Mouse (Mus musculus): ENCODE measurements at regions not wholly inside any gene's neighbourhood (a gene's known extent, or its start where the extent isn't known, plus 50 kb on each side); places are given as distances from the start of the nearest gene placed in this dataset.

GRCm38 (mm10) chr6:117326835-117327775, 158.8 kb downstream of the Cxcl12 start:
- 71% methylated on average over 18 of the region's 18 CpGs for WGBS
- DNase-seq (ENCODE audit: low read depth, low spot score) = no peak

- DNase-seq (ENCODE audit: low read depth, low spot score) = no peak
Measured at GRCm38 (mm10) chr6:117329164-117329939, 161.0 kb downstream of the Cxcl12 start.

GRCm38 (mm10) chr6:117330198-117330597, 161.9 kb downstream of the Cxcl12 start:
- no peak for DNase-seq (ENCODE audit: low read depth, low spot score)
- WGBS = 78% methylated on average over 6 of the region's 6 CpGs

More at GRCm38 (mm10) chr6:117329164-117329939, 161.0 kb downstream of the Cxcl12 start:
- WGBS = 66% methylated on average over 8 of the region's 8 CpGs

- DNase-seq (ENCODE audit: low read depth, low spot score) = no peak
- WGBS = 50% methylated on average over 5 of the region's 5 CpGs
Measured at GRCm38 (mm10) chr6:117330726-117331360, 162.5 kb downstream of the Cxcl12 start.

- no peak for DNase-seq (ENCODE audit: low read depth, low spot score)
- 18% methylated on average over 6 of the region's 6 CpGs for WGBS
Measured at GRCm38 (mm10) chr6:117332641-117333040, 164.3 kb downstream of the Cxcl12 start.

GRCm38 (mm10) chr6:117342123-117342522, 173.8 kb downstream of the Cxcl12 start:
- no peak for DNase-seq (ENCODE audit: low read depth, low spot score)
- WGBS = 89% methylated on average over 3 of the region's 3 CpGs

- DNase-seq (ENCODE audit: low read depth, low spot score) = no peak
- WGBS = 83% methylated on average over 1 of the region's 1 CpGs
Measured at GRCm38 (mm10) chr6:117347356-117347755, 179.0 kb downstream of the Cxcl12 start.

GRCm38 (mm10) chr6:117351846-117352245, 183.5 kb downstream of the Cxcl12 start:
- 73% methylated on average over 1 of the region's 1 CpGs for WGBS
- no peak for DNase-seq (ENCODE audit: low read depth, low spot score)

GRCm38 (mm10) chr6:117353091-117353490, 184.8 kb downstream of the Cxcl12 start:
- DNase-seq (ENCODE audit: low read depth, low spot score) = no peak
- 88% methylated on average over 3 of the region's 3 CpGs for WGBS

- 96% methylated on average over 1 of the region's 1 CpGs for WGBS
- DNase-seq (ENCODE audit: low read depth, low spot score) = no peak
Measured at GRCm38 (mm10) chr6:117356101-117356500, 187.8 kb downstream of the Cxcl12 start.

GRCm38 (mm10) chr6:117359401-117359800, 191.1 kb downstream of the Cxcl12 start:
- WGBS = 94% methylated on average over 2 of the region's 2 CpGs
- no peak for DNase-seq (ENCODE audit: low read depth, low spot score)

GRCm38 (mm10) chr6:117366563-117366962, 198.2 kb downstream of the Cxcl12 start:
- no peak for DNase-seq (ENCODE audit: low read depth, low spot score)
- WGBS = 76% methylated on average over 6 of the region's 6 CpGs

GRCm38 (mm10) chr6:117375989-117376388, 207.7 kb downstream of the Cxcl12 start:
- DNase-seq (ENCODE audit: low read depth, low spot score) = no peak
- 94% methylated on average over 5 of the region's 5 CpGs for WGBS

- DNase-seq (ENCODE audit: low read depth, low spot score) = no peak
- 73% methylated on average over 4 of the region's 4 CpGs for WGBS
Measured at GRCm38 (mm10) chr6:117379904-117380303, 211.6 kb downstream of the Cxcl12 start.

GRCm38 (mm10) chr6:117390233-117390848, 222.0 kb downstream of the Cxcl12 start:
- whole genome bisulfite sequencing = 64% methylated on average over 7 of the region's 7 CpGs
- DNase-seq (ENCODE audit: low read depth, low spot score) = no peak

- no peak for DNase-seq (ENCODE audit: low read depth, low spot score)
Measured at GRCm38 (mm10) chr6:117393480-117393879, 225.1 kb downstream of the Cxcl12 start.

GRCm38 (mm10) chr6:117405589-117406311, 237.4 kb downstream of the Cxcl12 start:
- no peak for DNase-seq (ENCODE audit: low read depth, low spot score)
- 82% methylated on average over 11 of the region's 11 CpGs for WGBS

- DNase-seq (ENCODE audit: low read depth, low spot score) = no peak
- WGBS = 80% methylated on average over 4 of the region's 4 CpGs
Measured at GRCm38 (mm10) chr6:117406312-117406595, 237.9 kb downstream of the Cxcl12 start.

GRCm38 (mm10) chr6:117406757-117407156, 238.4 kb downstream of the Cxcl12 start:
- DNase-seq (ENCODE audit: low read depth, low spot score) = no peak
- 36% methylated on average over 9 of the region's 9 CpGs for WGBS
